Mouse (Mus musculus) kidney, postnatal 0 days (tissue): ENCODE measurements around the gene B4galt5. TPM values are rescaled to one million over a fixed set of nuclear protein-coding genes. Genes with fewer than 3 reads are reported as not detected.
A peak's percentile ranks its signal among the peaks of the same experiment; 100 is the strongest.

Experiments used
- ATAC-seq: fragments of 200-750 bp; cut with Nextera tagmentation; replicated peaks from 2 replicates; pipeline ENCODE4 v1.8.0; 2017; ENCODE audit warnings: low read depth, moderate number of reproducible peaks, moderate TSS enrichment, moderate library complexity; ENCODE audit not compliant: low FRiP score
- DNase-seq: peaks from one replicate; pipeline ENCODE4 v3.0.0-alpha.2; 2016; ENCODE audit warnings: low spot score
- H3K27ac ChIP-seq: fragments of 300-500 bp; sonication (generic); 2 replicates; pipeline ENCODE4 v1.5.1; 2014; ENCODE audit warnings: mild to moderate bottlenecking
- H3K27me3 ChIP-seq: fragments of 300-500 bp; sonication (generic); 2 replicates; pipeline ENCODE4 v1.6.1; 2014; ENCODE audit warnings: low read length, mixed read lengths; ENCODE audit not compliant: insufficient read depth
- H3K36me3 ChIP-seq: fragments of 300-500 bp; sonication (generic); 2 replicates; pipeline ENCODE4 v1.6.1; 2014; ENCODE audit warnings: low read length, mixed read lengths; ENCODE audit not compliant: insufficient read depth
- H3K4me1 ChIP-seq: fragments of 300-500 bp; sonication (generic); replicated peaks from 2 replicates; pipeline ENCODE4 v1.6.1; 2014; ENCODE audit warnings: antibody characterized with exemption, low read length, mixed read lengths; ENCODE audit not compliant: insufficient read depth
- H3K4me2 ChIP-seq: fragments of 300-500 bp; sonication (generic); 2 replicates; pipeline ENCODE4 v1.6.1; 2014; ENCODE audit warnings: mild to moderate bottlenecking, low read length, moderate library complexity, mixed read lengths
- H3K4me3 ChIP-seq: fragments of 300-500 bp; sonication (generic); replicated peaks from 2 replicates; pipeline ENCODE4 v1.5.1; 2014; ENCODE audit warnings: low read depth, low read length
- H3K9ac ChIP-seq: fragments of 300-500 bp; sonication (generic); 2 replicates; pipeline ENCODE4 v1.6.1; 2014; ENCODE audit warnings: low read depth, low read length
- H3K9me3 ChIP-seq: fragments of 300-500 bp; sonication (generic); replicated peaks from 2 replicates; pipeline ENCODE4 v1.6.1; 2016; ENCODE audit warnings: low read length, inconsistent platforms, mixed read lengths
- CTCF ChIP-seq: IDR thresholded peaks from 2 replicates; pipeline ENCODE4 v1.5.1; 2016; ENCODE audit warnings: antibody characterized with exemption, low read depth, mild to moderate bottlenecking, moderate library complexity
- WGBS: fragments of 180-500 bp; shearing (Covaris S2); extraction: QIAGEN DNeasy Blood & Tissue Kit; methylation state at CpG from one replicate; pipeline ENCODE4 v1.1.7; 2014; 5-methylcytosine and 5-hydroxymethylcytosine counted together
- polyA plus RNA-seq: library from polyadenylated mRNA; unstranded; fragments of >200 nt; fragmentation: Nextera tagmentation; extraction: Ambion mirVana; gene quantifications from 2 replicates; pipeline ENCODE4 v1.2.1, GENCODE M21; 2015

The B4galt5 gene
- polyA plus RNA-seq, 1 experiment from 2014 or later, result 22.6 TPM

- no peaks in the 10 kb centered on the region for H3K27me3 ChIP-seq
- H3K27ac ChIP-seq, result no peak overlapping the region
- 0 out of 2 replicates have a peak, but pooled peaks cover 9% of the 10 kb centered on the region for H3K4me1 ChIP-seq
- no peak for DNase-seq
- no peak overlapping the region for H3K9ac ChIP-seq
- ATAC-seq, result no peak
- H3K9me3 ChIP-seq, result no peaks in the 10 kb centered on the region
- no peak overlapping the region for H3K4me3 ChIP-seq
- 84% methylated on average over 5 of the region's 5 CpGs for WGBS
- no peak overlapping the region for H3K4me2 ChIP-seq
- no peaks in the 10 kb centered on the region for H3K36me3 ChIP-seq
- TF ChIP-seq CTCF, result no peak
Observed at GRCm38 (mm10) chr2:167253476-167253875, 95.5 kb downstream of the B4galt5 start.

GRCm38 (mm10) chr2:167252057-167252687, 96.8 kb downstream of the B4galt5 start:
- no peak overlapping the region for H3K4me3 ChIP-seq
- no peak overlapping the region for H3K9ac ChIP-seq
- H3K36me3 ChIP-seq, result no peaks in the 10 kb centered on the region
- H3K27ac ChIP-seq, result peak overlapping the region; percentile 54; the same call in 1 of the 2 replicates
- no peak overlapping the region for H3K4me2 ChIP-seq
- no peak for ATAC-seq
- DNase-seq, result peak; percentile 59
- 20% methylated on average over 3 of the region's 3 CpGs for WGBS
- no peaks in the 10 kb centered on the region for H3K27me3 ChIP-seq
- H3K9me3 ChIP-seq, result no peaks in the 10 kb centered on the region
- 0 out of 2 replicates have a peak, but pooled peaks cover 9% of the 10 kb centered on the region for H3K4me1 ChIP-seq
- no peak for TF ChIP-seq CTCF

GRCm38 (mm10) chr2:167250736-167251337, 98.1 kb downstream of the B4galt5 start:
- TF ChIP-seq CTCF, result no peak
- no peak overlapping the region for H3K9ac ChIP-seq
- peak; percentile 89 for DNase-seq

GRCm38 (mm10) chr2:167250003-167250735, 98.8 kb downstream of the B4galt5 start:
- Histone ChIP-seq H3K27ac (peak overlapping the region; percentile 54), H3K9me3 (no peaks in the 10 kb centered on the region), H3K9ac (no peak overlapping the region), H3K4me1 (0 out of 2 replicates have a peak, but pooled peaks cover 9% of the 10 kb centered on the region), H3K36me3 (no peaks in the 10 kb centered on the region), H3K4me2 (no peak overlapping the region), H3K4me3 (no peak overlapping the region), H3K27me3 (no peaks in the 10 kb centered on the region)
- no peak for DNase-seq
- ATAC-seq, result 0 out of 2 replicates have a peak, but pooled peaks have one; percentile 4
- no peak for TF ChIP-seq CTCF
- 56% methylated on average over 7 of the region's 11 CpGs for WGBS

More at GRCm38 (mm10) chr2:167250736-167251337, 98.1 kb downstream of the B4galt5 start:
- 0 out of 2 replicates have a peak overlapping the region, but pooled peaks have one; percentile 18 for H3K4me2 ChIP-seq
- H3K36me3 ChIP-seq, result no peaks in the 10 kb centered on the region
- H3K9me3 ChIP-seq, result no peaks in the 10 kb centered on the region
- H3K27me3 ChIP-seq, result no peaks in the 10 kb centered on the region
- WGBS, result 20% methylated on average over 7 of the region's 7 CpGs
- 0 out of 2 replicates have a peak, but pooled peaks cover 9% of the 10 kb centered on the region for H3K4me1 ChIP-seq
- ATAC-seq, result no peak
- peak overlapping the region; percentile 26 for H3K27ac ChIP-seq
- H3K4me3 ChIP-seq, result no peak overlapping the region

- Histone ChIP-seq H3K27me3 (no peaks in the 10 kb centered on the region), H3K27ac (peak overlapping the region; percentile 54), H3K4me2 (no peak overlapping the region), H3K36me3 (no peaks in the 10 kb centered on the region), H3K4me1 (0 out of 2 replicates have a peak, but pooled peaks cover 9% of the 10 kb centered on the region), H3K9me3 (no peaks in the 10 kb centered on the region), H3K9ac (no peak overlapping the region), H3K4me3 (no peak overlapping the region)
- TF ChIP-seq CTCF, result no peak
- DNase-seq, result peak; percentile 79
- peak; percentile 26; the same call in 1 of the 2 replicates for ATAC-seq
- WGBS, result 35% methylated on average over 3 of the region's 3 CpGs
Observed at GRCm38 (mm10) chr2:167249591-167249990, 99.4 kb downstream of the B4galt5 start.

Other genes starting within 250 kb of the B4galt5 start
- gene Kcnb1, start 159.0 kb downstream of the B4galt5 start, polyA plus RNA-seq, result 1.3 and 1.4 TPM in 2 replicates
- 17.7 and 18.7 TPM in 2 replicates for gene Ptgis, start 108.6 kb downstream of the B4galt5 start, polyA plus RNA-seq
- gene Slc9a8, start 72.5 kb upstream of the B4galt5 start, polyA plus RNA-seq, result 14.2 and 15.5 TPM in 2 replicates
- gene Rnf114, start 143.5 kb upstream of the B4galt5 start, polyA plus RNA-seq, result 77.0 and 78.7 TPM in 2 replicates
- 14.3 and 15.5 TPM in 2 replicates for gene Spata2, start 143.7 kb upstream of the B4galt5 start, polyA plus RNA-seq
- 33.9 and 36.1 TPM in 2 replicates for gene Snai1, start 189.0 kb upstream of the B4galt5 start, polyA plus RNA-seq